Mouse (Mus musculus): ENCODE results near the gene Gtpbp6. TPM values are rescaled to one million over a fixed set of nuclear protein-coding genes. Genes with fewer than 3 reads are reported as not detected.
"Not testable (repeated sequence)": the region's sequence is repeated elsewhere in the genome, so short reads cannot be mapped to it uniquely, and the experiment has no call there.

Gtpbp6 gene
- 57.4 and 63.7 TPM in 2 replicates for total RNA-seq (2021)
- long read RNA-seq, experiment 1, transcript Gtpbp6-202 (7 exons, 1,481 nt), result minor isoform, 7 of 90 reads
- long read RNA-seq, experiment 1, transcript Gtpbp6-201 (10 exons, 1,617 nt), result major isoform, 49 of 90 reads
- long read RNA-seq, experiment 1, partial matches to known transcripts, result 6 of 90 reads
- long read RNA-seq, experiment 1, other reads (novel, unspliced or antisense), result 28 of 90 reads
- long read RNA-seq, experiment 2, transcript Gtpbp6-201 (10 exons, 1,617 nt), result major isoform, 24 of 53 reads
- long read RNA-seq, experiment 2, partial matches to known transcripts, result 6 of 53 reads
- long read RNA-seq, experiment 2, other reads (novel, unspliced or antisense), result 22 of 53 reads

DNA sequence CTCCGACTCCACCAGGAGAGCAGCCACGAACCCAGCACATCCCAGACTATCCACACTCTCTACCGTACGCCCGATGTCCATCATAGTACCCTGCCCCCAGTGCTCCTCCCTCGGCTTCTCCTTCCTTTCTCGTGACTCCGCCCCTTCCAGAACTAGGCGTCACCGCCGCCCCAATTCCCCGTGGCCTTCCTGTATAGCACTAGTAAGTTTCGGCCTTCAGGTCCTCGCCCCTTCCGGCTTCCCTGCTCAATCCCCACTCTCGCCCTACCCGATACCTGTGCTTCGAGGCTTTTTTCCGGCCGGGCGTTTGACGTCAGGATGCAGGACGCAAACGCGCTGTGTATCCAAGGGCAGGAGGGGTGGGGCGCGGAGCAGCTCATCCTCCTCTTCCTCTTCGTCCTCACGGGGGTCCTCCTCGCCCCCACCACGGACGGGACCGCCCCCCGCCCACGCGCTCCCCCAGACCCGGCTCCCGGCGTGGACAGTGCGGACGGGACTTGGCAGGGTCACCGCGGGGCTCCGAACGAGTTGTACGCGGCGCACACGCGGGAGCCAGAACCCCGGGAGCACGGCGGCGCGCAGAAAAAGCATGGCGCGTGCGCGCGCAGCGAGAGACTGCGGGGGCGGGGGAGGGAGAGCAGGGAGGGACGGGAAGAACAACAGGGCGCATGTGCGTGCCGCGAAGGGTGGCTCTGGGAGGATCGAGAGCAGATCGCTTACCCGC lies at the start of gene Gtpbp6:
Gene Gtpbp6 (minus strand): TSS at position 617 of the 724 bp plus-strand sequence.
- DNase-seq, result peak; percentile 99

DNA sequence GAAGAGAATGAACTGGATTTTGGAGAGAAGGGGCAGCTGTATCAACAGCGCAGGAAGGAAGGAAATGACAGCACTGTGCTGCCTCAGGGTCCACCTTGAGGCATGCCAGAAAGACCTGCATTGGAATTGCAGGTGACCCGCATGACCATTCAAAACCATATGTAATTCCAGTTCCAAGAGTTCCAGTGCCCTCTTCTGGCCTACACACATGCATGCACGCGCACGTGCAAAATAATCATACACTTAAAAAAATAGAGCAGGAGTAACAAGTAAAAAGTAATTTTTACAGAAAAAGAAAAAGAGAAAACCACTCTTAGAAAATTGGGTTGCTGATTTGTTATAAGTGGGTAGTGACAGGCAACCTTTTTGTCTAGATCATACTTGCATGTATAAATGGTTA lies 35.0 kb upstream of the Gtpbp6 start:
- peak; percentile 29 for DNase-seq

DNA sequence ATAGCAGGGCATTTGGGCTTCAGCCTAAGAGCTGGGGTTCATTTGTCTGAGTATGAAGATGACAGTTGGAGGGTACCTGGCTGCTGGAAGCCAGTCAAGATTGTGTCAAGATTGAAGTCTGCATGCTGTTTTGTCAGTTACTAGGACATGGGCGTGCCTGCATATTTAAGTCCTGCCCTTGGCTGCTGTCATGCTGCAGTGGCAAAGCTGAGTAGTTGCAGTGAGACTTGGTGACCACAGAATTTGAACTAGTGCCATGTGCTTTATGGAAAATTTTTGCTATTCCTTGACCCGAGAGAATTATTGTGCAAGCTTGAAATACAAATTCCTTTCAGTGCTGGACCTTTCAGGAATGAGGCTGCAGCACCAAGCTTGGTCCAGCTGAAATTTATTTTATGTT lies 34.3 kb upstream of the Gtpbp6 start:
- DNase-seq, result peak; percentile 64

DNA sequence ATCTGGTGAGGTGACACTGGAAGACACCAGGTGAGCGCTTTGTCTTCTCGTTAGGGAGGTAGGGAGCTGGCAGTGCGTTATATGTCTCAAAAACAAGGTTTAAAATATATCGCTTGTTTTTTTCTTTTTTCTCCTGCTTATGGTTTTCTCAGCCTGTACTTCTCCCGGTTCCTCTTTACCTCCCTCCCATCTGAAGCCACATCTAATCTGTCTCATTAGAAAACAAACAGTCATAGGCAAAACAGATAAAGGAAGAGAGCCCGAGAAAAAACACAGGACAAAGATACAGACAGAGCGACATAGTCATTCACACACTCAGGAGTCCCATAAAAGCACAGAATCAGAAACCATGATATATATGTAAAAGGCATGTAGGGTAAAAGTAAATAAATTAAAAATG lies 32.4 kb upstream of the Gtpbp6 start:
- DNase-seq, result no peak

DNA sequence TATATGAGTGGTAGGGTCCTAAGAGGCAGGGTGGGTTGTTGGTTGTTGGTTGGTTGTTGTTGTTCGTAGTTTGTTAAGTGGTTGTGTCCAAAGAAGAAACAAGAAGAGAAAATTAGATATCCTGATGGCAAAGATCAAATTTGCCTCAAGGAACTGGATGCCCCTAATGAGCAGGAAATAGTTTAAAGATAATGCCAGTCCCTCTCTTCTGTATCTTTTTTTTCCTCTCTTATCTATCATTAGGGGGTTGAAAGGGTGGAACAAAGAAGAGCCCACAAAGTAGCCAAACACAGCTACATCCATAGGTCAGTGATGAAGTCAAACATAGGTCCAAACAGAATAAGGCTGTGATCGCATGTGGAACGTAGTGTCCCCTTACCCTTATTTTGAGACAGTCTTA lies 31.3 kb upstream of the Gtpbp6 start:
- no peak for DNase-seq

DNA sequence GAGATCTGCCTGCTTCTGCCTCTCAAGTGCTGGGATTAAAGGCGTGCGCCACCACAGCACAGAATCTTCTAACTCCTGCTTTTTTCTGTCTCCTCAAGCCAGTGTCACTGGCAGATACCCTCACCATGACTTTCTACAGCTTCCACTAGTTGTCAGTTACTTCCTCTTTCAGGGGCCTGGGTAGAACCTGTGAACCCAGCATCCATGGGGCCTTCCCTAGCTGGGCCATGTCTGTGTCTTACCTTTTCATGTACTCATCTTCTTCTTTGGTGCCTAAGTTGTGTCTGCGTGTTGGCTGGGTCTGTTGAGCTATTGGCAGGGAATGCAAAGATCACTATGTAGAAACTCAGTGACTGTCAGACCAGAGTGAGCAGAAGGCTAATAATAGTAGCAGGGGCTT lies 29.8 kb upstream of the Gtpbp6 start:
- DNase-seq, result no peak

DNA sequence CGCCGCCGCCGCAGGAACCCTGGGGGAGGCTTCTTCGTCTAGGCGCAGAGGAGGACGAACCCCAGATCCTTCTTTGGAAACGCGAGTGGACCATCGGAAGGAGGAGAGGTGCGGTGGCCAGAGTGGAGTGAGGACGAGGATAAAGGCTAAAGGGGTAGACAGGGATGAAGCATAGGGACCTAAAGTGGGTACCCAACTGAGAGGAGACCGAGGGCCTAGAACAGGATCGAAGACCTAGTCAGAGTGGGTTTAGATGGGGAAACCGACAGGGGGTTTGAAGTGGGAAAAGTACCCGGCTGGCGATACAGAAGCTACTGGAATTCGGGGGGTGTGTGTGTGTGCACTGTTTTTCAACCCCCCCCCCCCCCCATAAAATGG lies 28.1 kb upstream of the Gtpbp6 start:
- DNase-seq, result no peak

DNA sequence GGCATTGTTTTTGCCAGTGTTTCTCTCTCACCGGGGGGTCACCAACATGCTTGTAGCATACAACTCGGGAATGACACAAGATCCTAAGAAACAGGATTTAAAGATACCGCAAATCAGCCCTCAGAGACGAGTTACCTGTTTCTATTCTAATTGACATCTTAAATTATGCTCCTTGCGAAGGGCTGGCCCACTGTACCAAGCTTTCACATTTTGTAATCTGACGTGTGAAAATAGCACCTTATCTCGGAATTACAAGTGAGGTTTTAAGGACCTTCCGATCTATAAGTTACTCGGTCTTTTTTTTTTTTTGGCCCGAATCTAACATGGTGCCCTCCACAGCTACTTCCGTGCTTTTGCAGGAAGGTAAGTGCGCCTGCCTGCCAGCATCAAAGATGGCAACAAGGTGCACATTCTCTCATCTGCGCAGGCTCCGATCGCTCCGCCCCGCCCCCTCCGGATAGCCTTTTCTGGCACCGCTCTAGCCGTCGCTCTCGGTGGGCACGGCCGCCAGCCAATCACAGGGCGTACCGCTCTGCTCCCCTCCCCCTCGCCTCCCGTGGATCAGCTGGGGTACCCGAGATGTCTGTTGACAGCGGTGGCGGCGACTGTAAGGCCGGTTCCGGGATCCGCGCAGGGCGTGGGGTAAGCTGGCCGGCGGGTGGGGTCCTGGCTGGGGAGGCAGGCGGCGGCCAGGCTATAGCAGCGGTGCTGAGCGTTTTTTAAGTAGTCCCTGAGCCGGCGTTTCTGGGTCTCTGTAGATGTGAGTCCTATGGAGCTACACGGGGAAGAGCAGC lies 27.5 kb upstream of the Gtpbp6 start, which contains the start of gene Chfr:
Gene Chfr (plus strand): TSS at position 550 of the 794 bp plus-strand sequence.
- DNase-seq, result peak; percentile 99

DNA sequence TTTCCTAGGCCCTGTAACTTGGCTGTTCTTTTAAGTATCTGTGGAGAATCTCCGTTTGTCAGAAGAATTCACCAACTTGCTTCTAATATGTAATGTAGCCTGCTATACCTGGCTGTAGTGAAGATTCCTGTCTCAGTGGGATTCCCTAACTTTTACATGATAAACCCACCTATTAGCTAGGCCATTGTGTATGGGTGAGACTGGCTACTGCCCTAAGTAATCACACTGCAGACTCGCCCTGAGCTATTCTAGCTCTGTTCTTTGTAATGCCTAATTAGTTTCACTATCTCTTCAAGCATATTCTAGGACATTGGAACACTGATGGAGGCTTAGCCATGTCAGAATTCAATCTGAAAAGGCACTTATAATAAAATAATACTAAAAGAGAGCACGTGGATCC lies 14.4 kb upstream of the Gtpbp6 start:
- DNase-seq, result not testable (repeated sequence)

DNA sequence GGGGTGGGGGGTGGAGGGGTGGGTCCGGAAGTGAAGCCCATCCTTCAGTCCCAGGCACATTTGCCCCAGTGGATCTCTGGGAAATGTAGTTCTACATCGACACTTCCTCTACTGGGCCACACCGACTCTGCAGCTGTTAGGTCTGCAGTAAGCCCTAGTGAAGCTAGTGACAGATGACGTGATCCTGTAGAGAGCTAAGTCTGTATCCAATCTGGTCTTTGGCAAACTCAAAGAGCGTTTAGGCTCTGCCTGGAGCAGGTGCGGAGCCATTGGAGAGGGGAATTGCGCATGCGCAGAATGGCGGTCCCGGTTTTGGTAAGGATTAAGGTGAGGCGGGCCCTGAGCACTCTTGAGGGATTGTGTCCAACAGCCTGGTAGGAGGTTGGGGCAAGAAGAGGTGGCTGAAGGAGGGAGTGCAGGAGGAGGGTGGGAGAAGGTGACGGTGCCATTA lies 2.0 kb upstream of the Gtpbp6 start, which contains the start of gene Zfp605:
Gene Zfp605 (plus strand): TSS at position 102 of the 451 bp plus-strand sequence.
- peak; percentile 93 for DNase-seq

DNA sequence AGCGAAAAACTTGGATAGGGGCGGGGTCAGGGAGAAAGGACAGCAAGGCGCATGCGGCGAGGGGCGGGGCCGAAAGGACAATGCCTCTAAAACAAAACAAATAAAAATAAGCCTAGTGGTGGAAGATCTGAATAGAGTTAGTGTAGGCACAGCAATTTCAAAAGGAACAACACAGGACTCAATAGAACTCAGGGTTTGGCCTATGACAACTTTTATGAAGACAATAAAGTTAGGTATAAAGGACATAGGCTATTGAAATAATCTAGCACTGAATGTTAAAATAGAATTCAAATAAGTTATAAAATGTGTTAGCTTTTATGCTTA lies 270 bp upstream of the Gtpbp6 start:
- DNase-seq, result no peak

DNA sequence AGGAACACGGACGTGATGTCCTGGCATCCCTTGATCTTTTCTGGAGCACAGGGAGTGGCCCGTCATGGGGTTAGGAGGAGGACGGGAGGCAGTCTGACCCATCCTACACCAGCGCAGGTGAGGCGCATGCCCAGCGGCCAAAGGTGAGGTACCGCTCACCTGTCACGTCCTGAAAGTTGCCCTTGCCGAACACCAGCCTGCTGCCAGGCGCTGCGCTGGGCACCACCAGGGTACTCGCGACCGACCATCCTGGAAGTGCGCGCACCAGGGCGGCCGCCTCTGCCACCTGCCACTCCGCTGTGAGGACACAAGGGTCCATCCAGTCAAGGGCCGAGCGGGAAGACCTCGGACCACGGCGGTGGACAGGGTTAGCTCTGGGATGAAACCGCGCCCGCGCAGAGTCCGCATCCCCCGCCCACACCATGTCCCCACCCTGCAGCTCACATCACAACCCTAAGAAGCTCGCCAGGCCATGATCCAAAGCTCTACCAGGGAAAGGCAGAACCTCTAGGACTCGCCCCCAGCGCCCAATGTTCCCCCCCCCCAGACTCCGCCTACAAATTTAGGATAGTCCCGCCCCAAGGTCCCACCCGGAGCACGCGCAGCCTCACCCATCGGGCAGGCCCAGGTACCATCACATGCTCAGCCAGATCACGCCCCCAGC lies 964 bp downstream of the Gtpbp6 start:
- DNase-seq, result peak; percentile 26

DNA sequence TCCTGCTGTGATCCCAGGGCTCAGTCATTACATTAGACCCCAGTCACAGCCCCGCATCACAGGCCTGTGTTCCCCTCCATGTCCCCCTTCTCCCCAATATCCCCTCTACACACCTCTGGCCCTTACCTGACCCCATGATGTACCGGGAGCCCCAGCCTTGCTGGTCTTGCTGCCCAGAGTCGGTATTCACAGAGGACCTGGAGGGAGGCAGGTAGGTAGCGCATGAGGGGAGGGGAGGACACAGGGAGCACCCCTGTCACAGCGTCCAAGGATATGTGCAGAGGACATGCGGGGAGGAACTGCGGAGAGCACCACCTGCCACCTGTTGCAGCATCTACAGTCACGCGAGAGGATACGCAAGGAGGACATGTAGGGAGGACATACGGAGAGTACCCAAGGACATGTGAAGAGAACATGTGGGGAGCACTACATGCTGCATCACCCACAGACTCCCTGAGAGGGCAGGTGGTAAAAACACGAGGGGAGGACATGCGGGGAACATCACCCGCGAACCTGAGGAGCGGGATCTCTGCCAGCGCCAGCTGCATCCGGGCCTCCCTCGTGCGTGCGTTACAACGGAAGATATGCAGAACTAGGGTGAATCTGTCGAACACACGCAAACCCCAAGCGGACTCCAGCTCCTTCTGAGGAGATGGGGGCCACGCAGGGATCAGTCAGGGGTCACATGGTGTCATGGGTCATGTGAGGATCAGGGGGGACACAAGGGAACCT lies 1.7 kb downstream of the Gtpbp6 start:
- DNase-seq, result no peak

DNA sequence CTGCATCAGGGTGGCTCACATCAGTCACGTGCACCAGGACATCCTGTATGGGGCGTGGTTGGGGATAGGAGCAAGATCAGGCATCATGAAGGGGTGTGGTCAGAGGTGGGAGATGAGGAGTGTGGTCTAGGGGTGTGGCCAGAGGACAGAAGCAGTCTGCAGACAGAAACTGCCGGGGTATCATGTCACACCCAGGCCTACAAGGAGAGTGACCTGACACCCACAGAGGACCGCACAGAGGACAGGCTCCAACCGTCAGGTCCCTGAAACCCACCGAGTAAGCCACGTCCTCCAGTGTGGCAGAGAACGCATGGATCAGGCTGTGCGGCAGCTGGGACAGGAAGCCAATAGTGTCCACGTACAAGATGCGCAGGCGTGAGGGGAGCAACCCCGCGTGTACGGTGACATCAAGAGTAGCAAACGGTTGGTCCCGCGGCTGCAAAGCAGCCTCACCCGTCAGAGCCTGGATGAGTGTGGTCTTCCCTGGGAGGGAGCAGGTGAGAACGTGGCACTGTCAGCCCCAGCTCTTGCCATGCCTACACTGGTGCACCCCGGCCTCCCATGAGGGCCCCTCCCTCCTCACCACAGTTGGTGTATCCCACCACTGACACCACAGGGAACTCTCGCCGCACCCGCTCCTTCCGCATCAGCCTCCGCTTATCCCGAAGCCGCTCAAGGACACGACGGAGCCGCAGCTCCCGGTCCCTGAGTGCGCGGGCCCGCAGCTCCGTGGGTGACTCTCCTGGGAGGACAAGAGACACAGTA lies 3.2 kb downstream of the Gtpbp6 start:
- no peak for DNase-seq

DNA sequence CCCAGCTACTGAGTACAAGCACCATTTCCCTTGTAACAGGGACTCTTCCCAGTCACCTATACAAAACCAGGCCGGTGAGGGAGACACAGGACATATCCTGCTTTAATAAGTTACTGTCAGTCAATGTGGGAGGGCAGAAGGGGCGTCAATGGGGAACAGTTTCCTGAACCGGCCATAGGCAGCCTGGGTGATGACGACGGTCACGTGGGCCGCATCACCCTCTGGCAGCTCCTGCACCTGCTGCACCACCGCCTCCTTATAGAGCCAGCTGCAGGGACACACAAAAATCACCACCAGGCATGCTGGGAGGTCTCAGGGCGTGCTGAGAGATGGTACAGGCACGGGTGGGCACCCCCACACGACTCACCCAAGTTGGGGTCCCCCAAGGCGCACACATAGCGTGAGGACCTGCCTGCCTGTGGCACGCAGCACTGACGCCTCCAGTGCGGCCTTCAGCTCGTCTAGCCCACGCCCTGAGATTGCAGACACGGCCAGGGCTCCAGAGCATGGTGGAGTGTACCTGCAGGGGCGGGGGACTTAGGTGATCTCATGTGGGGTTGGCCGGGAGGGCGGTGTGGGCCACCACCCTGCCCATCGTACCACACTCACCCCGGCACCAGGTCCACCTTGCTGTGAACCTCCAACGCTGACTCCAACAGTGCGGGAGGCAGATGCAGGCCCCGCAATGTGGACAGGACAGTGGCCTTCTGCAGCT lies 3.9 kb downstream of the Gtpbp6 start:
- DNase-seq, result no peak

DNA sequence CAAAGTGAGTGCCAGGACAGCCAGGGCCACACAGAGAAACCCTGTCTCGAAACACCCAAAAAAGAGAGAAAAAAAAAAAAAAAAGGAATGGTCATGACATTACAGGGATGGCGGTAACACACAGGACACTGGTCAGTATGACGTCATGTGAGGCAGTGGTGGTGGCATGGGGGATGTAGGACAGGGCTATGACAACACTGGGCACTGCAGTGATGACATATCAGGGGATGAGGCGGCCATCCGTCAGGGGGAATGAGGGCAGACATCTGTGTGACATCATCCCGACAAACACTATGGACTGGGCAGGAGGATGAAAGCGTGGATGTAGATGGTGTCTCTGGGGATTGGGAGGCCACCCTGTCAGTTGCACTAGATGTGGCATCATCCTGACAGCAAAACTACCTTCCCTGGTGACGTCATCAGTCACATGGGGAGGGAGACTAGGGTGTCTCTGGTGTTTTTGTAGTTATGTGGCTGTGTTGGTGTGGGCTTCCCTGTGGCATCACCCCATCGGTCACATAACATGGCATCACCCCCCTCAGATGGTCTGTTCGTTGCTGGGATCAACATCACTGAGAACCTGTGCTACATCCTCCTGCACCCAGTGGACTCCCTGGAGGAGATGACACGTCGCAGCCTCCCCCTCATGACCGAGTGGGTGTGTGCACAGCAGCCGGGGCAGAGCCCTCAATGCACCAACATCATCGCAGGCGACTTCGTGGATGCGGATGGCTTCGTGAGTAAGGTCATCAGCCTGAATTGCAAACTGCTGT lies 5.0 kb downstream of the Gtpbp6 start:
- no peak for DNase-seq

DNA sequence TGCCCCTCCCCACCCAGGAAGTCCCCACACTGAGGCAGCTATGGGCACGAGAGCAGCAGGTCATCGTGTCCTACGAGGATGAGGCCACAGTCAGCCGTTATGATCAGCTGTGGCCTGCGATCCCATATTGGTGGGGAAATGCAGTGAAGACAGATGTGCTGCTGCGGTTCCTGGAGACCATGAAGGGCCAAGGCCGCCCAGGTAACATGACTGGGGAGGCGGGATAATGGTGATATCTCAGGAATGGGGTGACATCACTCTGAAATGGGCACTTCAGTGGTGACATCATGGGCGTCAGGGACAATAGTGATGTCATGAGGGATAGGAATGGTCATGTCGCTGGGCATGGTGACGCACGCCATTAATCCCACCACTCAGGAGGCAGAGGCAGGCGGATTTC lies 5.6 kb downstream of the Gtpbp6 start:
- DNase-seq, result no peak

DNA sequence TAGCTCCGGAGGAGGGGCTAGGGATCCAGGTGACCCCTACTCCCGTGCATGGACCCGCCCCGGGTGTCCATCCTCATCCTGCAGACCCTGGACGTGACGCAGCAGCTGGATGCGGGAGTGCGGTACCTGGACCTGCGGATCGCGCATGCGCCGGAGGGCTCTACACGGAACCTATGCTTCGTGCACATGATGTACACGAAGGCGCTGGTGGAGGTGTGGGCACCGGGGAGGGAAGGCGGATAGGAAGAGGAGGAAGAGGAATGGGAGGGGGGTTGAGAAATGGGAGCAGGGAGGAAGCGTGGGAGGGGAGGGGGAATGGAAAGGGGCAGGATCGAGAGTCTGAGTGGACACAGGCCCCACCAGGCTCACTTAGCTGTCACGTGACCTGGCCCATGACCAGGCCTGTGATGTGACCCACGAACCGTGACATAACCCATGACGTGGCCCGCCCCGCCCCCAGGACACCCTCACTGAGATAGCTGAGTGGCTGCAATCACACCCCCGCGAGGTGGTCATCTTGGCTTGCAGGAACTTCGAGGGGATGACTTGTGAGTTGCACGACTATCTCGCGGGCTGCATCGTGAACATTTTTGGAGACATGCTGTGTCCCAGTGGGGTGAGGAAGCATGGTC lies 6.2 kb downstream of the Gtpbp6 start:
- peak; percentile 50 for DNase-seq

Data from adrenal gland, postnatal 14 days (tissue).